In the genomic region with DNA sequence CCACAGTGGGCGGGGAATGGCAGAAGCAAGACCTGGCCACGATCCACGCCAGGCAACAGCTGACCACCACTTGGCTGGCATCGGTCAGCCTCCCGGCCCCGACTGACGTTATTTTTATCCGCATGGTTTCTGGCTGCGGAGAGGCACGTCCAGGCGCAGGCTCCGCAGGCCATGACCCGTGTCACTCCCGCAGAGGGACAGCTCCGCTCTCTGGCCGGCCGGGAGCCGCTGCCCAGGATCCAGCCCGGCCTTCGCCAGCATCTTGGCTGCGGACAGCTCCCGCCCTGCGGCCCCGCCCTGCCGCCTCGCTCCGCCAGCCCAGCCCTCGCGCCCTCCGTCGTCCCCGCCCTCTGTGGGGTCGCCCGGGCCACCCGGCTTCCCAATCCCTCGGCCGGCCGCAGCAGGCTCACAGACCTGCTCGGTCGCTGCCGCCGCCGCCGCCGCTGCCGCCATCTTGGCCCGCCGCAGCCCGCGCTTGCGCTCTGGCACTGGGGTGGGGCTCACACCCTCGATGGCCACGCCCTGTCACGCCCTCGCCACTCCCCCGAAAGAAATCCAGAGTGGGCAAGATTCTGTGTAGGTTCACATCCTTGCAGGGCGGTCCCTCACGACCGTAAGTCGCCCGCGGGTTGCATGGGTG, we compare ENCODE assay signal across 8 mouse cellular contexts. TPM values are rescaled to one million over a fixed set of nuclear protein-coding genes. Genes with fewer than 3 reads are reported as not detected.
DNase-seq lines count a peak whose midpoint lies in the region; ATAC-seq and TF ChIP-seq lines count a peak whose summit lies in the region.

A gene (minus strand): TSS at position 530 of the 640 bp plus-strand sequence.

- H3K27me3 ChIP-seq in forebrain, embryonic 14.5 days (replicated peaks; ENCODE audit: control insufficient read depth, insufficient read depth, low read length) = peaks cover 38% of the 10 kb centered on the region
- peaks cover 52% of the 10 kb centered on the region for H3K27me3 ChIP-seq in liver, postnatal 0 days (ENCODE audit: insufficient read depth, low read length)
- H3K27me3 ChIP-seq in neural tube, embryonic 14.5 days (ENCODE audit: control insufficient read depth, insufficient read depth, low read length) = peaks cover 24% of the 10 kb centered on the region
- H3K27me3 ChIP-seq in testis, adult 2 months (ENCODE audit: control insufficient read depth, insufficient read depth, low read length) = no peaks in the 10 kb centered on the region

- TF ChIP-seq CTCF in liver, postnatal 0 days (IDR thresholded peaks at IDR 0.05; ENCODE audit: low read depth) = no peak
- no peak for TF ChIP-seq CTCF in testis, adult 2 months (IDR thresholded peaks at IDR 0.05; ENCODE audit: control insufficient read depth, insufficient read depth, insufficient replicate concordance, low read depth, low read length)

- H3K9me3 ChIP-seq in forebrain, embryonic 14.5 days (replicated peaks; ENCODE audit: control insufficient read depth, low read length) = no peaks in the 10 kb centered on the region
- no peaks in the 10 kb centered on the region for H3K9me3 ChIP-seq in liver, postnatal 0 days (ENCODE audit: low read length)
- H3K9me3 ChIP-seq in neural tube, embryonic 14.5 days (ENCODE audit: control insufficient read depth, low read length) = no peaks in the 10 kb centered on the region

- WGBS in forebrain, embryonic 14.5 days = under 1% methylated on average over 56 of the region's 62 CpGs
- WGBS in liver, postnatal 0 days (ENCODE audit: insufficient replicate concordance) = 1% methylated on average over 46 of the region's 62 CpGs
- under 1% methylated on average over 62 of the region's 62 CpGs for WGBS in neural tube, embryonic 14.5 days

- peak; percentile 69 to 82 for DNase-seq in CD8-positive naive resting alpha-beta T cell, adult 2 months (ENCODE audit: low read depth in 2 of 2, low spot score in 2 of 2)
- peak; percentile 37 for DNase-seq in c-Kit-positive CD71-positive TER-119-positive erythroid progenitor cells, embryonic 14.5 days (ENCODE audit: low spot score)
- peak; percentile 87 for DNase-seq in forebrain, embryonic 14.5 days (ENCODE audit: low spot score)
- peak; percentile 91 to 93 for DNase-seq in heart, postnatal 10 days
- DNase-seq in layer of hippocampus, adult 11-12 months (ENCODE audit: low spot score) = peak; percentile 87
- DNase-seq in liver, postnatal 0 days = peak; percentile 87

- H3K36me3 ChIP-seq in forebrain, embryonic 14.5 days (ENCODE audit: control insufficient read depth, insufficient read depth, low read length) = 0 out of 2 replicates have a peak, but pooled peaks cover 6% of the 10 kb centered on the region
- H3K36me3 ChIP-seq in liver, postnatal 0 days (replicated peaks; ENCODE audit: insufficient read depth, low read length) = no peaks in the 10 kb centered on the region
- no peaks in the 10 kb centered on the region for H3K36me3 ChIP-seq in neural tube, embryonic 14.5 days (ENCODE audit: control insufficient read depth, insufficient read depth, low read length)
- 0 out of 2 replicates have a peak, but pooled peaks cover 1% of the 10 kb centered on the region for H3K36me3 ChIP-seq in testis, adult 2 months (ENCODE audit: control insufficient read depth, insufficient read depth, low read length)

- peak within 1 kb of the TSS; percentile 93 for H3K9ac ChIP-seq in forebrain, embryonic 14.5 days (ENCODE audit: low read length)
- H3K9ac ChIP-seq in liver, postnatal 0 days (replicated peaks) = peak within 1 kb of the TSS; percentile 62
- peak within 1 kb of the TSS; percentile 82 for H3K9ac ChIP-seq in neural tube, embryonic 14.5 days (replicated peaks; ENCODE audit: low read depth, low read length)

- peak; percentile 73 for TF ChIP-seq POLR2A in testis, adult 2 months (IDR thresholded peaks at IDR 0.05; ENCODE audit: control insufficient read depth, low read depth, low read length)

- H3K4me3 ChIP-seq in forebrain, embryonic 14.5 days (ENCODE audit: low read depth, low read length) = peak within 1 kb of the TSS; percentile 87
- H3K4me3 ChIP-seq in liver, postnatal 0 days (ENCODE audit: low read depth, low read length) = peak within 1 kb of the TSS; percentile 69
- H3K4me3 ChIP-seq in neural tube, embryonic 14.5 days (ENCODE audit: low read depth, low read length) = peak within 1 kb of the TSS; percentile 81
- H3K4me3 ChIP-seq in testis, adult 2 months (ENCODE audit: control insufficient read depth, low read depth, low read length) = peak within 1 kb of the TSS; percentile 94

- H3K4me1 ChIP-seq in forebrain, embryonic 14.5 days (ENCODE audit: control insufficient read depth, insufficient read depth, low read length) = peaks cover 22% of the 10 kb centered on the region
- H3K4me1 ChIP-seq in liver, postnatal 0 days (ENCODE audit: insufficient read depth) = peaks cover 15% of the 10 kb centered on the region
- peaks cover 8% of the 10 kb centered on the region for H3K4me1 ChIP-seq in neural tube, embryonic 14.5 days (ENCODE audit: control insufficient read depth, insufficient read depth, low read length)
- H3K4me1 ChIP-seq in testis, adult 2 months (ENCODE audit: control insufficient read depth, insufficient read depth, low read length) = no peaks in the 10 kb centered on the region; the same call in none of the 2 replicates

- peak within 1 kb of the TSS; percentile 44; the same call in 1 of the 2 replicates for H3K27ac ChIP-seq in forebrain, embryonic 14.5 days (ENCODE audit: low read depth, low read length)
- no peak within 1 kb of the TSS for H3K27ac ChIP-seq in liver, postnatal 0 days (ENCODE audit: low read depth)
- no peak within 1 kb of the TSS for H3K27ac ChIP-seq in neural tube, embryonic 14.5 days (ENCODE audit: low read depth, low read length)
- no peak within 1 kb of the TSS for H3K27ac ChIP-seq in testis, adult 2 months (ENCODE audit: control insufficient read depth, insufficient read depth, low read depth, low read length)

- peak within 1 kb of the TSS; percentile 77 for H3K4me2 ChIP-seq in forebrain, embryonic 14.5 days (ENCODE audit: low read length)
- peak within 1 kb of the TSS; percentile 84 for H3K4me2 ChIP-seq in liver, postnatal 0 days (ENCODE audit: low read depth, low read length)
- H3K4me2 ChIP-seq in neural tube, embryonic 14.5 days (ENCODE audit: low read depth, low read length) = peak within 1 kb of the TSS; percentile 70

- intact Hi-C loops in heart, postnatal 10 days (cut with DNase I) = loop anchor here (10.0 kb wide), 1 partner anchor 513 kb away; no protein-coding TSS in a partner anchor

- ATAC-seq in forebrain, embryonic 14.5 days = peak; percentile 93
- peak; percentile 88 for ATAC-seq in liver, postnatal 0 days
- peak; percentile 85 for ATAC-seq in neural tube, embryonic 14.5 days (ENCODE audit: low read depth)

- no peak for TF ChIP-seq EP300 in liver, postnatal 0 days (IDR thresholded peaks at IDR 0.05; ENCODE audit: low read depth)

RNA-seq across cellular contexts. Expression of the gene that starts here (rescaled TPM):
- 20.9 and 25.6 TPM in 2 replicates for polyA plus RNA-seq in forebrain, embryonic 14.5 days (2014; fragmentation: Nextera tagmentation; extraction: Ambion mirVana)
- 10 to 100 TPM; 75.1 TPM for total RNA-seq in heart, postnatal 10 days (2021)
- 2.1 and 2.3 TPM in 2 replicates for polyA plus RNA-seq in liver, postnatal 0 days (2015; fragmentation: Nextera tagmentation; extraction: Ambion mirVana)
- polyA plus RNA-seq in neural tube, embryonic 14.5 days (2014; fragmentation: Nextera tagmentation; extraction: Ambion mirVana) = 53.8 and 57.2 TPM in 2 replicates
- polyA plus RNA-seq in testis, adult 2 months (2012; rRNA removed) = 20.1 and 21.7 TPM in 2 replicates

Comparison
In these comparisons a context has a peak if more than half of its experiments do, and no peak if none do; other contexts are left out.
1. DNase-seq: peak in every context shown above with its lines; median percentile 92 in heart, postnatal 10 days; 87 in forebrain, embryonic 14.5 days; 87 in layer of hippocampus, adult 11-12 months; 87 in liver, postnatal 0 days; 76 in CD8-positive naive resting alpha-beta T cell, adult 2 months; 37 in c-Kit-positive CD71-positive TER-119-positive erythroid progenitor cells, embryonic 14.5 days.